Mouse (Mus musculus) heart, postnatal 0 days (tissue): ENCODE measurements around the gene Osbpl3.

Source experiments
- CTCF ChIP-seq: IDR thresholded peaks from 2 replicates; pipeline ENCODE4 v1.5.1; 2016; ENCODE audit warnings: antibody characterized with exemption, control low read depth, low read depth
- EP300 ChIP-seq: IDR thresholded peaks from 2 replicates; pipeline ENCODE4 v1.6.1; 2016; ENCODE audit warnings: antibody characterized with exemption, low read depth

GRCm38 (mm10) chr6:50352812-50353211 is 103.2 kb downstream of the Osbpl3 start:
- TF ChIP-seq CTCF (no peak), EP300 (no peak)
